Mouse (Mus musculus) spleen, adult 2 months (tissue): ENCODE data around the gene St6gal1.

Source experiments
- CTCF ChIP-seq: fragments of 200-500 bp; IDR thresholded peaks from 2 replicates; pipeline ENCODE4 v1.5.1; 2011; ENCODE audit warnings: mild to moderate bottlenecking, inconsistent platforms; ENCODE audit not compliant: insufficient read depth, insufficient read length, insufficient replicate concordance; ENCODE audit errors: extremely low read depth
- POLR2A ChIP-seq: fragments of 200-500 bp; IDR thresholded peaks from 2 replicates; pipeline ENCODE4 v1.6.1; 2011; ENCODE audit warnings: low read depth, low read length, inconsistent platforms

GRCm38 (mm10) chr16:23286380-23287097 lies 62.0 kb downstream of the St6gal1 start:
- no peak for TF ChIP-seq CTCF
- TF ChIP-seq POLR2A: peak; percentile 26
